Comparison of ENCODE assay signal across 9 mouse cellular contexts in the genomic region with DNA sequence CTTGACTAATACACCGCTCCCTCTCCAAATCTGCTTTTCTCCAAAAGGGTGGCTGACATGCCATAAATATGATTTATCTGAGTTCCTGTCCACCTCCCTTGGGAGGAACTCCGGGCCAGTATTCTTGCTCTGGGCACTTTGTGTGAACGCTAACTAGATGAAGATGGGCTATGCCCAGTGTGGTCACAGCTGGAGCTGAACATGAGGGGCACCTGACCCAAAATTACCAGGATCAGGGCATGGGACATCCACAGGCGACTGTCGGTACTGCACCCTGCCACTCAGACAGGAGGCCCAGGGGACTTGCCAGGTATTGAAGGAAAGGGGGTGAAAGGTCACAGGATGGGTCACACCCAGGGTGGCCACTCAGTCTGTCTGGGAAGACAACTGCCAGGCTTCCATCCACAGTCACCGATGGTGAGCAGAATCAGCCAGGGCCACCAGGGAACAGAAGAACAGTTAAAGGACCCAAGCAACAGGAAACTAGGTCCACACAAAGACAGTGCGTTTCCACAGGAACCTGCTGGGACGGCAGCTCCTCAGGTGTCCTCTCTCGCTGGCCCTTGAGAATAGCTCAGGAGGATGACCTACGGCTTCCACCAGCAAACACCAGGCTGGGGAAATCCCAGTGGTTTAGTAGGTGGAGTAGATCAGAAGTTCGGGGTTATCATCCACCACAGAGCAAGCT. TPM values are rescaled to one million over a fixed set of nuclear protein-coding genes. Genes with fewer than 3 reads are reported as not detected.
DNase-seq lines count a peak whose midpoint lies in the region; ATAC-seq and TF ChIP-seq lines count a peak whose summit lies in the region.
"Had no signal": no experiment of that assay in that cellular context is flagged by ENCODE, and none has a peak within 500 bp of the region (broad histone marks: within the 10 kb centered on the region; RNA-seq: fewer than 3 reads in every experiment).

No protein-coding gene starts in this region.

- intact Hi-C loops in gastrocnemius, adult 2 months (cut with DNase I): no loop called here

- H3K27ac ChIP-seq in gastrocnemius, adult 2 months: peak overlapping the region; percentile 84
- H3K27ac ChIP-seq in kidney, adult 2 months (ENCODE audit: insufficient read depth, low read depth, low read length): 0 out of 2 replicates have a peak overlapping the region, but pooled peaks have one; percentile 12
- H3K27ac ChIP-seq: heart, embryonic 13.5 days had no signal

- no peaks in the 10 kb centered on the region for H3K36me3 ChIP-seq in kidney, adult 2 months (ENCODE audit: control insufficient read depth, insufficient read depth, low read length)

- H3K4me1 ChIP-seq in kidney, adult 2 months (ENCODE audit: control insufficient read depth, insufficient read depth, low read length): peaks cover 34% of the 10 kb centered on the region

- peak; percentile 69 for TF ChIP-seq CTCF in gastrocnemius, adult 2 months (IDR thresholded peaks at IDR 0.05)
- TF ChIP-seq CTCF in kidney, adult 2 months (conservative IDR thresholded peaks at IDR 0.05; ENCODE audit: insufficient read depth, insufficient read length, low read depth, low read length): peak; percentile 59

- H3K27me3 ChIP-seq in kidney, adult 2 months (replicated peaks; ENCODE audit: control insufficient read depth, insufficient read depth, low read length): no peaks in the 10 kb centered on the region
- H3K27me3 ChIP-seq: heart, embryonic 13.5 days had no signal

- TF ChIP-seq POLR2A in kidney, adult 2 months (IDR thresholded peaks at IDR 0.05; ENCODE audit: low read depth, low read length): no peak

- DNase-seq in gastrocnemius, adult 2 months: peak; percentile 51
- no peak for DNase-seq in gastrocnemius, postnatal 4 days (ENCODE audit: low spot score in 2 of 2)
- DNase-seq in A20 (ENCODE audit: low read depth, low spot score): peak; percentile 46
- DNase-seq in adrenal gland, adult 2 months: peak; percentile 35
- peak; percentile 61 for DNase-seq in kidney, adult 2 months
- DNase-seq in natural killer cell, adult 2 months (ENCODE audit: low spot score in 2 of 2): peak; percentile 35 to 51
- no peak for DNase-seq in frontal cortex, adult 2 months (ENCODE audit: extremely low spot score in 1 of 2, low spot score in 1 of 2)

- 58% methylated on average over 11 of the region's 11 CpGs for WGBS in kidney, adult 2 months

- ATAC-seq in monocyte, adult 5-6 weeks (replicated peaks; ENCODE audit: insufficient number of reproducible peaks, low FRiP score, low TSS enrichment, poor library complexity, severe bottlenecking): no peak; the same call in 1 of the 2 replicates

- H3K4me3 ChIP-seq in gastrocnemius, adult 2 months: no peak overlapping the region
- no peak overlapping the region for H3K4me3 ChIP-seq in kidney, adult 2 months (ENCODE audit: insufficient read depth, low read depth, low read length)
- H3K4me3 ChIP-seq: heart, embryonic 13.5 days had no signal

RNA-seq across cellular contexts. Expression of a gene that starts 35.0 kb away (rescaled TPM):
- total RNA-seq in gastrocnemius, adult 2 months (2021): 1 to 10 TPM; 6.8 to 7.1 TPM
- total RNA-seq in gastrocnemius, postnatal 4 days (2021): 10 to 100 TPM; 12.1 to 12.6 TPM
- 10 to 100 TPM in 1 of 2 experiments, 1 to 10 TPM in 1; 9.4 to 10.4 TPM for total RNA-seq in adrenal gland, adult 2 months (2021)
- polyA plus RNA-seq in adrenal gland, adult 2 months (2012; rRNA removed): 19.8 and 26.2 TPM in 2 replicates
- 7.9 and 8.6 TPM in 2 replicates for polyA plus RNA-seq in kidney, adult 2 months (2012; rRNA removed)
- 2.2 to 10.0 TPM (median 2.6 TPM) in 3 replicates for total RNA-seq in monocyte, adult 5-6 weeks (2017)
- polyA plus RNA-seq in frontal cortex, adult 2 months (2012; rRNA removed): 10.2 and 10.6 TPM in 2 replicates

RNA-seq across cellular contexts. Expression of a gene that starts 45.4 kb away (rescaled TPM):
- total RNA-seq in gastrocnemius, adult 2 months (2021): 10 to 100 TPM; 31.4 to 38.7 TPM
- total RNA-seq in gastrocnemius, postnatal 4 days (2021): 100 to 1,000 TPM; 160 to 194 TPM
- 10 to 100 TPM; 40.2 to 87.6 TPM for total RNA-seq in adrenal gland, adult 2 months (2021)
- polyA plus RNA-seq in adrenal gland, adult 2 months (2012; rRNA removed): 70.9 and 89.0 TPM in 2 replicates
- 30.2 and 33.7 TPM in 2 replicates for polyA plus RNA-seq in kidney, adult 2 months (2012; rRNA removed)
- total RNA-seq in monocyte, adult 5-6 weeks (2017): 0.49 TPM in 1 of 3 replicates, not detected in the others
- polyA plus RNA-seq in frontal cortex, adult 2 months (2012; rRNA removed): 5.0 and 5.6 TPM in 2 replicates

RNA-seq across cellular contexts. Expression of a gene that starts 48.9 kb away (rescaled TPM):
- total RNA-seq in gastrocnemius, adult 2 months (2021): not detected
- total RNA-seq in gastrocnemius, postnatal 4 days (2021): under 1 TPM in 1 of 2 experiments, not detected in 1; 0.05 TPM
- under 1 TPM; 0.06 to 0.07 TPM for total RNA-seq in adrenal gland, adult 2 months (2021)
- 0.04 and 0.09 TPM in 2 replicates for polyA plus RNA-seq in adrenal gland, adult 2 months (2012; rRNA removed)
- 0.03 TPM in 1 of 2 replicates, not detected in the other for polyA plus RNA-seq in kidney, adult 2 months (2012; rRNA removed)
- total RNA-seq in monocyte, adult 5-6 weeks (2017): 0.11 to 0.29 TPM in 2 of 3 replicates, not detected in the other
- polyA plus RNA-seq in frontal cortex, adult 2 months (2012; rRNA removed): 0.40 and 0.42 TPM in 2 replicates

Comparison
In these comparisons a context has a peak if more than half of its experiments do, and no peak if none do; other contexts are left out.
1. DNase-seq: peak in gastrocnemius, adult 2 months (single experiment), A20 (single experiment), adrenal gland, adult 2 months (single experiment), kidney, adult 2 months (single experiment) and natural killer cell, adult 2 months (2 of 2); none in gastrocnemius, postnatal 4 days (0 of 2) and frontal cortex, adult 2 months (0 of 2).
2. RNA of a gene that starts 45.4 kb away (total RNA-seq): 160 to 194 TPM in gastrocnemius, postnatal 4 days, 40.2 to 87.6 TPM in adrenal gland, adult 2 months and 31.4 to 38.7 TPM in gastrocnemius, adult 2 months; 0.49 TPM in monocyte, adult 5-6 weeks; every median in the first group is over 10 times any median in the second.